Mouse (Mus musculus): Measurements from ENCODE around the gene Abca7. TPM values are rescaled to one million over a fixed set of nuclear protein-coding genes. Genes with fewer than 3 reads are reported as not detected.

Abca7 gene
- polyA plus RNA-seq, 1 experiment from 2014 or later: 5.2 TPM

GRCm38 (mm10) chr10:80063104-80063503, 66.8 kb downstream of the Abca7 start:
- peak overlapping the region; percentile 7; the same call in 1 of the 2 replicates for H3K9ac ChIP-seq (replicated peaks)
- 82% methylated on average over 5 of the region's 5 CpGs for WGBS
- ATAC-seq (ENCODE audit: low FRiP score): no peak

GRCm38 (mm10) chr10:80063877-80064650, 67.8 kb downstream of the Abca7 start:
- H3K27ac ChIP-seq (replicated peaks): peak overlapping the region; percentile 28; the same call in 1 of the 2 replicates
- no peaks in the 10 kb centered on the region for H3K9me3 ChIP-seq (replicated peaks)
- H3K9ac ChIP-seq (replicated peaks): peak overlapping the region; percentile 7; the same call in 1 of the 2 replicates
- no peak for ATAC-seq (ENCODE audit: low FRiP score)
- H3K27me3 ChIP-seq (replicated peaks): no peaks in the 10 kb centered on the region
- peaks cover 8% of the 10 kb centered on the region; the same call in 1 of the 2 replicates for H3K4me1 ChIP-seq
- peaks cover 62% of the 10 kb centered on the region for H3K36me3 ChIP-seq
- H3K4me2 ChIP-seq: no peak overlapping the region
- no peak overlapping the region for H3K4me3 ChIP-seq (replicated peaks)
- 76% methylated on average over 23 of the region's 23 CpGs for WGBS

More at GRCm38 (mm10) chr10:80063104-80063503, 66.8 kb downstream of the Abca7 start:
- Histone ChIP-seq H3K36me3 (peaks cover 71% of the 10 kb centered on the region), H3K27ac (replicated peaks) (peak overlapping the region; percentile 28), H3K4me1 (peaks cover 8% of the 10 kb centered on the region; the same call in 1 of the 2 replicates), H3K4me2 (no peak overlapping the region), H3K9me3 (replicated peaks) (no peaks in the 10 kb centered on the region), H3K27me3 (replicated peaks) (no peaks in the 10 kb centered on the region), H3K4me3 (replicated peaks) (no peak overlapping the region)

Other genes starting within 250 kb of the Abca7 start
- 43.4 TPM in 2 replicates for gene Polrmt, start 249.9 kb upstream of the Abca7 start, polyA plus RNA-seq (2015; fragmentation: Nextera tagmentation; extraction: Ambion mirVana)
- gene Fgf22, start 241.4 kb upstream of the Abca7 start, polyA plus RNA-seq (2015; fragmentation: Nextera tagmentation; extraction: Ambion mirVana): 2.7 and 3.4 TPM in 2 replicates
- 108 and 110 TPM in 2 replicates for gene Rnf126, start 229.5 kb upstream of the Abca7 start, polyA plus RNA-seq (2015; fragmentation: Nextera tagmentation; extraction: Ambion mirVana)
- 2.6 and 4.5 TPM in 2 replicates for gene Fstl3, start 219.2 kb upstream of the Abca7 start, polyA plus RNA-seq (2015; fragmentation: Nextera tagmentation; extraction: Ambion mirVana)
- 0.14 and 10.2 TPM in 2 replicates for gene Prss57, start 205.5 kb upstream of the Abca7 start, polyA plus RNA-seq (2015; fragmentation: Nextera tagmentation; extraction: Ambion mirVana)
- gene Palm, start 202.9 kb upstream of the Abca7 start, polyA plus RNA-seq (2015; fragmentation: Nextera tagmentation; extraction: Ambion mirVana): 227 and 256 TPM in 2 replicates
- 0.33 and 11.5 TPM in 2 replicates for gene Misp, start 175.5 kb upstream of the Abca7 start, polyA plus RNA-seq (2015; fragmentation: Nextera tagmentation; extraction: Ambion mirVana)
- gene Ptbp1, start 142.1 kb upstream of the Abca7 start, polyA plus RNA-seq (2015; fragmentation: Nextera tagmentation; extraction: Ambion mirVana): 55.8 and 121 TPM in 2 replicates
- 9.0 and 9.5 TPM in 2 replicates for gene Prtn3, start 122.0 kb upstream of the Abca7 start, polyA plus RNA-seq (2015; fragmentation: Nextera tagmentation; extraction: Ambion mirVana)
- 316 and 385 TPM in 2 replicates for gene Plppr3, start 121.9 kb upstream of the Abca7 start, polyA plus RNA-seq (2015; fragmentation: Nextera tagmentation; extraction: Ambion mirVana)
- 0.31 and 0.50 TPM in 2 replicates for gene Elane, start 110.2 kb upstream of the Abca7 start, polyA plus RNA-seq (2015; fragmentation: Nextera tagmentation; extraction: Ambion mirVana)
- gene Cfd, start 105.6 kb upstream of the Abca7 start, polyA plus RNA-seq (2015; fragmentation: Nextera tagmentation; extraction: Ambion mirVana): not detected in 2 replicates
- gene Med16, start 87.6 kb upstream of the Abca7 start, polyA plus RNA-seq (2015; fragmentation: Nextera tagmentation; extraction: Ambion mirVana): 44.9 and 46.7 TPM in 2 replicates
- 22.7 and 23.6 TPM in 2 replicates for gene Gm26602, start 85.6 kb upstream of the Abca7 start, polyA plus RNA-seq (2015; fragmentation: Nextera tagmentation; extraction: Ambion mirVana)
- 1.8 and 2.8 TPM in 2 replicates for gene Kiss1r, start 79.5 kb upstream of the Abca7 start, polyA plus RNA-seq (2015; fragmentation: Nextera tagmentation; extraction: Ambion mirVana)
- gene R3hdm4, start 75.3 kb upstream of the Abca7 start, polyA plus RNA-seq (2015; fragmentation: Nextera tagmentation; extraction: Ambion mirVana): 264 and 288 TPM in 2 replicates
- gene Arid3a, start 69.5 kb upstream of the Abca7 start, polyA plus RNA-seq (2015; fragmentation: Nextera tagmentation; extraction: Ambion mirVana): 2.4 and 5.1 TPM in 2 replicates
- gene Wdr18, start 36.3 kb upstream of the Abca7 start, polyA plus RNA-seq (2015; fragmentation: Nextera tagmentation; extraction: Ambion mirVana): 94.4 and 104 TPM in 2 replicates
- gene Grin3b, start 25.8 kb upstream of the Abca7 start, polyA plus RNA-seq (2015; fragmentation: Nextera tagmentation; extraction: Ambion mirVana): 0.32 and 0.33 TPM in 2 replicates
- gene Tmem259, start 12.2 kb upstream of the Abca7 start, polyA plus RNA-seq (2015; fragmentation: Nextera tagmentation; extraction: Ambion mirVana): 21.3 and 24.7 TPM in 2 replicates
- 31.6 and 76.4 TPM in 2 replicates for gene Cnn2, start 7.9 kb upstream of the Abca7 start, polyA plus RNA-seq (2015; fragmentation: Nextera tagmentation; extraction: Ambion mirVana)
- gene Arhgap45, start 20.2 kb downstream of the Abca7 start, polyA plus RNA-seq (2015; fragmentation: Nextera tagmentation; extraction: Ambion mirVana): 2.0 and 13.7 TPM in 2 replicates
- 134 and 148 TPM in 2 replicates for gene Polr2e, start 43.3 kb downstream of the Abca7 start, polyA plus RNA-seq (2015; fragmentation: Nextera tagmentation; extraction: Ambion mirVana)
- 559 and 600 TPM in 2 replicates for gene Gpx4, start 50.7 kb downstream of the Abca7 start, polyA plus RNA-seq (2015; fragmentation: Nextera tagmentation; extraction: Ambion mirVana)
- 11.7 and 12.8 TPM in 2 replicates for gene Sbno2, start 109.1 kb downstream of the Abca7 start, polyA plus RNA-seq (2015; fragmentation: Nextera tagmentation; extraction: Ambion mirVana)
- gene Stk11, start 119.3 kb downstream of the Abca7 start, polyA plus RNA-seq (2015; fragmentation: Nextera tagmentation; extraction: Ambion mirVana): 16.9 and 17.3 TPM in 2 replicates
- 553 and 558 TPM in 2 replicates for gene Atp5d, start 142.1 kb downstream of the Abca7 start, polyA plus RNA-seq (2015; fragmentation: Nextera tagmentation; extraction: Ambion mirVana)
- 91.9 and 93.0 TPM in 2 replicates for gene Cbarp, start 144.3 kb downstream of the Abca7 start, polyA plus RNA-seq (2015; fragmentation: Nextera tagmentation; extraction: Ambion mirVana)
- gene Midn, start 151.8 kb downstream of the Abca7 start, polyA plus RNA-seq (2015; fragmentation: Nextera tagmentation; extraction: Ambion mirVana): 19.4 and 20.5 TPM in 2 replicates
- gene Cirbp, start 169.5 kb downstream of the Abca7 start, polyA plus RNA-seq (2015; fragmentation: Nextera tagmentation; extraction: Ambion mirVana): 284 and 345 TPM in 2 replicates
- 13.5 and 14.3 TPM in 2 replicates for gene 1600002K03Rik, start 176.4 kb downstream of the Abca7 start, polyA plus RNA-seq (2015; fragmentation: Nextera tagmentation; extraction: Ambion mirVana)
- gene Efna2, start 183.0 kb downstream of the Abca7 start, polyA plus RNA-seq (2015; fragmentation: Nextera tagmentation; extraction: Ambion mirVana): 25.9 and 31.2 TPM in 2 replicates
- 46.8 and 49.6 TPM in 2 replicates for gene Mum1, start 229.9 kb downstream of the Abca7 start, polyA plus RNA-seq (2015; fragmentation: Nextera tagmentation; extraction: Ambion mirVana)

All from neural tube, embryonic 15.5 days (tissue).